Mouse (Mus musculus) heart, adult 2 months (tissue): Measurements from ENCODE around the gene Ndufs2.

Experiments used
- CTCF ChIP-seq: fragments of 200-600 bp; IDR thresholded peaks from 2 replicates; pipeline ENCODE4 v1.8.1; 2022; ENCODE audit warnings: antibody characterized with exemption, mild to moderate bottlenecking, moderate library complexity
- POLR2A ChIP-seq: fragments of 200-500 bp; IDR thresholded peaks from 2 replicates; pipeline ENCODE4 v1.6.1; 2011; ENCODE audit warnings: mild to moderate bottlenecking, low read depth, low read length, control low read depth; ENCODE audit not compliant: insufficient read depth

DNA sequence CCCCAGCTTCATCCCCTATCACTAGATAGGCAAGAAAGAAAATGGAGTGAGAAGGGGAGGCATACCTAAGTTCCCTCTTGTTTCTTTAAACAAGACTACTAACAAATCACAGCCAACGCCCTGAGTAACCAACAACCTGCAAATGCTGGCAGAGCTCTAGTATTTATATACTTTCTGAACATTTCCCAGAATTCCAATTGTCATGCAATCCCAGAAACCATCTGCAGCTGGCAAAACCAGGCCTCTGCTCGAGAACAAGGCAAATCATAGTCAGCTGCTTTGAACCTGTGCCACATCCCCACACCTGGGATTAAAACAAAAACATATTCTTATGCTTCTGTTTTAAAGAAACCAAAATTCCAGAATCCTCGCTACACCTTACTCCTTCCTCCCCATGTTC is 42.2 kb upstream of the Ndufs2 start:
- TF ChIP-seq CTCF (no peak), POLR2A (no peak)
